Mouse (Mus musculus) liver, postnatal 0 days (tissue): ENCODE data around the gene Pole3. TPM values are rescaled to one million over a fixed set of nuclear protein-coding genes. Genes with fewer than 3 reads are reported as not detected.
A peak's percentile ranks its signal among the peaks of the same experiment; 100 is the strongest.
"Not testable (repeated sequence)": the region's sequence is repeated elsewhere in the genome, so short reads cannot be mapped to it uniquely, and the experiment has no call there.

ENCODE experiments used
- ATAC-seq: fragments of 200-750 bp; cut with Nextera tagmentation; 2 replicates; pipeline ENCODE4 v1.8.0; 2017; ENCODE audit warnings: mild to moderate bottlenecking, moderate library complexity
- DNase-seq: peaks from one replicate; pipeline ENCODE4 v3.0.0-alpha.2; 2016
- H3K27ac ChIP-seq: fragments of 300-500 bp; sonication (generic); 2 replicates; pipeline ENCODE4 v1.5.1; 2014; ENCODE audit warnings: antibody characterized with exemption, moderate library complexity, mild to moderate bottlenecking, low read depth
- H3K27me3 ChIP-seq: fragments of 300-500 bp; sonication (generic); 2 replicates; pipeline ENCODE4 v1.6.1; 2014; ENCODE audit warnings: low read length, control low read depth, mixed read lengths; ENCODE audit not compliant: insufficient read depth
- H3K36me3 ChIP-seq: fragments of 300-500 bp; sonication (generic); replicated peaks from 2 replicates; pipeline ENCODE4 v1.6.1; 2014; ENCODE audit warnings: mild to moderate bottlenecking, control low read depth, low read length, moderate library complexity, mixed read lengths; ENCODE audit not compliant: insufficient read depth
- H3K4me1 ChIP-seq: fragments of 300-500 bp; sonication (generic); 2 replicates; pipeline ENCODE4 v1.6.1; 2014; ENCODE audit warnings: antibody characterized with exemption, mild to moderate bottlenecking, control low read depth; ENCODE audit not compliant: insufficient read depth
- H3K4me2 ChIP-seq: fragments of 300-500 bp; sonication (generic); 2 replicates; pipeline ENCODE4 v1.6.1; 2014; ENCODE audit warnings: low read depth, mild to moderate bottlenecking, low read length, moderate library complexity, mixed read lengths
- H3K4me3 ChIP-seq: fragments of 300-500 bp; sonication (generic); 2 replicates; pipeline ENCODE4 v1.5.1; 2014; ENCODE audit warnings: low read depth, low read length
- H3K9ac ChIP-seq: fragments of 300-500 bp; sonication (generic); replicated peaks from 2 replicates; pipeline ENCODE4 v1.6.1; 2014; ENCODE audit warnings: mild to moderate bottlenecking, moderate library complexity
- H3K9me3 ChIP-seq: fragments of 300-500 bp; sonication (generic); 2 replicates; pipeline ENCODE4 v1.6.1; 2016; ENCODE audit warnings: mild to moderate bottlenecking, control low read depth, low read length, mixed read lengths
- CTCF ChIP-seq: sonication (generic); IDR thresholded peaks from 2 replicates; pipeline ENCODE4 v1.5.1; 2016; ENCODE audit warnings: antibody characterized with exemption, low read depth
- EP300 ChIP-seq: IDR thresholded peaks from 2 replicates; pipeline ENCODE4 v1.6.1; 2016; ENCODE audit warnings: antibody characterized with exemption, low read depth, mild to moderate bottlenecking
- WGBS: fragments of 180-500 bp; shearing (Covaris S2); extraction: QIAGEN DNeasy Blood & Tissue Kit; methylation state at CpG from one replicate; pipeline ENCODE4 v1.1.7; 2014; ENCODE audit not compliant: insufficient replicate concordance; 5-methylcytosine and 5-hydroxymethylcytosine counted together
- polyA plus RNA-seq: library from polyadenylated mRNA; unstranded; fragments of >200 nt; fragmentation: Nextera tagmentation; extraction: Ambion mirVana; gene quantifications from 2 replicates; pipeline ENCODE4 v1.2.1, GENCODE M21; 2015

Gene Pole3
- polyA plus RNA-seq, 1 experiment from 2014 or later: 29.2 TPM

- Histone ChIP-seq H3K36me3 (no peaks in the 10 kb centered on the region), H3K27ac (no peak overlapping the region), H3K4me2 (no peak overlapping the region), H3K27me3 (peaks cover 18% of the 10 kb centered on the region), H3K4me3 (no peak overlapping the region), H3K9me3 (no peaks in the 10 kb centered on the region), H3K4me1 (peaks cover 19% of the 10 kb centered on the region), H3K9ac (no peak overlapping the region)
- TF ChIP-seq CTCF: no peak
- no peak for TF ChIP-seq EP300
- 24% methylated on average over 10 of the region's 10 CpGs for WGBS
- no peak for ATAC-seq
- no peak for DNase-seq
Measured at GRCm38 (mm10) chr4:62480709-62481605, 43.9 kb downstream of the Pole3 start.

GRCm38 (mm10) chr4:62479937-62480708 lies 44.7 kb downstream of the Pole3 start, which contains the start of gene Bspry:
Gene Bspry, plus strand, starts transcription at chr4:62480053.
- H3K36me3 ChIP-seq: no peaks in the 10 kb centered on the region
- 3% methylated on average over 48 of the region's 71 CpGs for WGBS
- DNase-seq: peak; percentile 54

DNA sequence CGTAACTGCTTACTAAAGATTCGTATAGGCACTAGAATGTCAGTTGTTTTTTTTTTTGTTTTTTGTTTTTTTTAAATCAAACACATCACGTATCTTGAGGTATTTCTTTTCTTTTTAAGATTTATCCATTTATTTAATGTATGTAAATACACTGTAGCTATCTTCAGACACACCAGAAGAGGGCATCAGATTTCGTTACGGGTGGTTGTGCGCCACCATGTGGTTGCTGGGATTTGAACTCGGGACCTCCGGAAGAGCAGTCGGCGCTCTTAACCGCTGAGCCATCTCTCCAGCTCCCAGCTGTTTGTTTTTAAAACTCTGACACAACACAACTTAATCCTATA lies 45.3 kb downstream of the Pole3 start:
- peaks cover 18% of the 10 kb centered on the region for H3K27me3 ChIP-seq
- not testable (repeated sequence) for H3K36me3 ChIP-seq, H3K9me3 ChIP-seq, ATAC-seq, H3K27ac ChIP-seq, DNase-seq
- peak; percentile 55 for TF ChIP-seq CTCF
- WGBS: 11% methylated on average over 11 of the region's 11 CpGs
- peak overlapping the region; percentile 37; the same call in 1 of the 2 replicates for H3K9ac ChIP-seq
- H3K4me1 ChIP-seq: peaks cover 11% of the 10 kb centered on the region
- H3K4me2 ChIP-seq: peak overlapping the region; percentile 80
- peak overlapping the region; percentile 43 for H3K4me3 ChIP-seq

More at GRCm38 (mm10) chr4:62479937-62480708, 44.7 kb downstream of the Pole3 start, which contains the start of gene Bspry:
- Histone ChIP-seq H3K4me2 (peak within 1 kb of the TSS; percentile 80), H3K4me3 (peak within 1 kb of the TSS; percentile 43), H3K27ac (no peak within 1 kb of the TSS), H3K27me3 (peaks cover 18% of the 10 kb centered on the region), H3K9me3 (no peaks in the 10 kb centered on the region), H3K4me1 (peaks cover 11% of the 10 kb centered on the region), H3K9ac (peak within 1 kb of the TSS; percentile 37; the same call in 1 of the 2 replicates)
- ATAC-seq: peak; percentile 83
- TF ChIP-seq CTCF (no peak), EP300 (no peak)

- no peaks in the 10 kb centered on the region for H3K9me3 ChIP-seq
- H3K9ac ChIP-seq: no peak overlapping the region
- H3K4me1 ChIP-seq: peaks cover 11% of the 10 kb centered on the region
- no peak overlapping the region for H3K4me3 ChIP-seq
- no peak overlapping the region for H3K4me2 ChIP-seq
- H3K36me3 ChIP-seq: no peaks in the 10 kb centered on the region
- 81% methylated on average over 6 of the region's 6 CpGs for WGBS
- TF ChIP-seq EP300 (no peak), CTCF (no peak)
- DNase-seq: no peak
- ATAC-seq: no peak
- H3K27me3 ChIP-seq: peaks cover 18% of the 10 kb centered on the region
- no peak overlapping the region for H3K27ac ChIP-seq
Measured at GRCm38 (mm10) chr4:62477542-62478244, 47.2 kb downstream of the Pole3 start.

DNA sequence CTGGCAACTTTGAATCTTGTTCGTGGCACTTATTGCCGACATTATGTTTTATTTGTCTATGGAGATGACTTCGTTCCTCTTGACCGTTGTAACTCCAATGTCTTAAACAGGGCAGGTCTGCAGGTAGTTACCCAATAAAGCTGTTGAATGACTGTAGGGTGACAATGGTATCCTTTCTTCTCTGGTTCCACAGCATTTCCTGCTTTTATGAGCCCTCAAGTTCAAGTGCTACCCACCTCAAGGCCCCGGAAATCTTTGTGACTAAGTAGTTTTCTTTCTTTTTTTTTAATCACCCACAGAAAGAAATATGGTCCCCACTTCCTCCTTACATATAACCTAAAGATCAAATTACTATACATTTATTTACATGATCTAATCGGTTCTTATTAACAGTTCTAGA lies 49.1 kb downstream of the Pole3 start:
- ATAC-seq: no peak
- Histone ChIP-seq H3K9me3 (no peaks in the 10 kb centered on the region), H3K9ac (no peak overlapping the region), H3K36me3 (no peaks in the 10 kb centered on the region), H3K4me2 (no peak overlapping the region), H3K4me3 (no peak overlapping the region), H3K4me1 (peaks cover 11% of the 10 kb centered on the region), H3K27ac (no peak overlapping the region), H3K27me3 (peaks cover 14% of the 10 kb centered on the region)
- no peak for DNase-seq
- TF ChIP-seq EP300: no peak
- no peak for TF ChIP-seq CTCF
- WGBS: 73% methylated on average over 6 of the region's 6 CpGs

DNA sequence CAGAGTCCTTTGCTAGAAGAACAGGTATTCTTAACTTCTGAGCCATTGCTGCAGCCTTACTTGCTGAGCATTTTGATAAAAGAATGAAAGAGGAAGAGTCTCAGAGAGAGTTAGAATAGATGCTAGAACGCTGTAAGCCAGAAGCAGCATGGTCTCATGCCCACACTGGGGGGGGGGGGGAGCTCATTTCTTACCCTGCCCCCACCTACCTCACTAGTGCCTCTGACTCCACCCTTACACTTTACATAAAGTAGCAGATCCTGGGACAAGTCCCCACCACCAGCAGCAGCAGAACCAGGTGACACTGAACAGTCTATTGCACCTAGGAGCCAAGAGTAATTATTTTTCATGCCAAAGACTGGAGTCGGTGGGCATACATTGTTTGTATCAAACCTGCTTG lies 49.7 kb downstream of the Pole3 start:
- no peak overlapping the region for H3K4me3 ChIP-seq
- no peak overlapping the region for H3K4me2 ChIP-seq
- no peaks in the 10 kb centered on the region for H3K36me3 ChIP-seq
- TF ChIP-seq EP300 (no peak), CTCF (no peak)
- H3K27ac ChIP-seq: no peak overlapping the region
- 82% methylated on average over 2 of the region's 2 CpGs for WGBS
- ATAC-seq (no peak), DNase-seq (no peak)
- H3K9me3 ChIP-seq: no peaks in the 10 kb centered on the region
- peaks cover 14% of the 10 kb centered on the region for H3K4me1 ChIP-seq
- peaks cover 8% of the 10 kb centered on the region for H3K27me3 ChIP-seq
- no peak overlapping the region for H3K9ac ChIP-seq

Other genes starting within 250 kb of the Pole3 start
- gene Fkbp15, start 164.5 kb downstream of the Pole3 start, polyA plus RNA-seq: 11.7 and 13.3 TPM in 2 replicates
- gene Slc31a1, start 164.3 kb downstream of the Pole3 start, polyA plus RNA-seq: 50.9 and 54.3 TPM in 2 replicates
- gene Cdc26, start 116.4 kb downstream of the Pole3 start, polyA plus RNA-seq: 45.5 and 50.7 TPM in 2 replicates
- gene Prpf4, start 116.3 kb downstream of the Pole3 start, polyA plus RNA-seq: 5.5 and 6.2 TPM in 2 replicates
- gene Rnf183, start 89.8 kb downstream of the Pole3 start, polyA plus RNA-seq: not detected in 2 replicates
- gene Wdr31, start 54.2 kb downstream of the Pole3 start, polyA plus RNA-seq: 0.34 and 1.00 TPM in 2 replicates
- gene Bspry, start 45.0 kb downstream of the Pole3 start, polyA plus RNA-seq: 0.18 and 0.26 TPM in 2 replicates
- 19.7 and 20.3 TPM in 2 replicates for gene Hdhd3, start 21.6 kb downstream of the Pole3 start, polyA plus RNA-seq
- 295 and 303 TPM in 2 replicates for gene Alad, start 5.2 kb downstream of the Pole3 start, polyA plus RNA-seq
- gene 4933430I17Rik, start 301 bp upstream of the Pole3 start, polyA plus RNA-seq: not detected in 2 replicates
- gene Rgs3, start 34.8 kb upstream of the Pole3 start, polyA plus RNA-seq: 6.6 and 6.7 TPM in 2 replicates